Mouse (Mus musculus) MEL (cell line): Measurements from ENCODE around the gene Copg2.

Experiments
- BHLHE40 ChIP-seq: IDR thresholded peaks from 2 replicates; pipeline ENCODE4 v1.6.1; 2012; ENCODE audit warnings: low read depth, mild to moderate bottlenecking, inconsistent platforms, low read length, improper control_type of control experiment, borderline replicate concordance
- CHD2 ChIP-seq: IDR thresholded peaks from 2 replicates; pipeline ENCODE4 v1.6.1; 2011; ENCODE audit warnings: low read length, improper control_type of control experiment
- CTCF ChIP-seq, 3 experiments: IDR thresholded peaks in 2 of 3; conservative IDR thresholded peaks in 1 of 3; 2 replicates each; pipeline ENCODE4 v1.5.1; 2011 to 2012; ENCODE audit warnings: low read length in 3 of 3, low read depth in 2 of 3, mild to moderate bottlenecking in 2 of 3, improper control_type of control experiment in 1 of 3, inconsistent platforms in 1 of 3, mixed read lengths in 1 of 3, moderate library complexity in 1 of 3; ENCODE audit not compliant: control insufficient read depth in 1 of 3, insufficient read depth in 1 of 3, poor library complexity in 1 of 3, severe bottlenecking in 1 of 3
- EP300 ChIP-seq, 2 experiments: IDR thresholded peaks; 2 replicates each; pipeline ENCODE4 v1.6.1; 2011; ENCODE audit warnings: improper control_type of control experiment in 2 of 2, low read length in 2 of 2, low read depth in 1 of 2, mild to moderate bottlenecking in 1 of 2
- MAFK ChIP-seq: IDR thresholded peaks from 2 replicates; pipeline ENCODE4 v1.6.1; 2011; ENCODE audit warnings: low read depth, mild to moderate bottlenecking, low read length, improper control_type of control experiment, borderline replicate concordance
- MYC ChIP-seq: IDR thresholded peaks from 2 replicates; pipeline ENCODE4 v1.6.1; 2011; ENCODE audit warnings: low read depth, mild to moderate bottlenecking, low read length, improper control_type of control experiment, moderate library complexity
- POLR2A ChIP-seq, 2 experiments: IDR thresholded peaks; 2 replicates each; pipeline ENCODE4 v1.6.1; 2011 to 2012; ENCODE audit warnings: low read length in 2 of 2, mild to moderate bottlenecking in 2 of 2, control low read depth in 1 of 2, improper control_type of control experiment in 1 of 2, low read depth in 1 of 2, moderate library complexity in 1 of 2; ENCODE audit not compliant: control insufficient read depth in 1 of 2, insufficient read depth in 1 of 2, poor library complexity in 1 of 2
- SIN3A ChIP-seq: IDR thresholded peaks from 2 replicates; pipeline ENCODE4 v1.6.1; 2012; ENCODE audit warnings: low read length, improper control_type of control experiment, inconsistent platforms
- ZC3H11A ChIP-seq: IDR thresholded peaks from 2 replicates; pipeline ENCODE4 v1.6.1; 2012; ENCODE audit warnings: low read depth, mild to moderate bottlenecking, inconsistent platforms, low read length, improper control_type of control experiment
- ZNF384 ChIP-seq: IDR thresholded peaks from 2 replicates; pipeline ENCODE4 v1.6.1; 2012; ENCODE audit warnings: low read depth, mild to moderate bottlenecking, inconsistent platforms, low read length, improper control_type of control experiment

DNA sequence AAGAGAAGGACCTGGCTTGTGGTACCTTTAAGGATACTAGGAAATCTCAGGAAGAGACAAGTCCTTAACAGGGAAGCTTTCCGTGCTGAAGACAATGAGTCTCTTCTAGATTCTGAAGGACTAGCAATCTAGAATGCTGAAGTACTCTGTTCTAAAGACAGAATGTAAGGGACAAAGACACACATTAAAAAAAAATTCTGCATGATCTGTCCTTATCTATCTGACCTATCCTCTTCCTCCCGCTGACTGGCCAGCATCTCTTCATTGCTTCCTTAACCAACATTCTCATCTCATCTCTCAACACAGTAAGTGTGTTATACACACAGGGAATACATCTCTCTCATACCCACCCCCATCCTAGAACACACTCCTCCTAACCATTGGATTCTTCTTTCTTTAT, 18.9 kb upstream of the Copg2 start, which contains the start of gene Tsga13:
- no peak for TF ChIP-seq ZNF384
- TF ChIP-seq POLR2A (IDR thresholded peaks at IDR 0.05; ENCODE audit: control insufficient read depth in 1 of 2, insufficient read depth in 1 of 2, low read depth in 1 of 2, low read length in 2 of 2, poor library complexity in 1 of 2) = no peak
- TF ChIP-seq CHD2 = no peak
- TF ChIP-seq CTCF (IDR thresholded peaks at IDR 0.05 in 2 of 3, conservative IDR thresholded peaks at IDR 0.05 in 1 of 3; ENCODE audit: control insufficient read depth in 1 of 3, insufficient read depth in 1 of 3, low read depth in 2 of 3, low read length in 3 of 3, poor library complexity in 1 of 3, severe bottlenecking in 1 of 3) = no peak
- no peak for TF ChIP-seq MAFK
- TF ChIP-seq EP300 (IDR thresholded peaks at IDR 0.05; ENCODE audit: low read depth in 1 of 2, low read length in 2 of 2) = no peak
- TF ChIP-seq BHLHE40 = no peak
- TF ChIP-seq ZC3H11A = no peak
- no peak for TF ChIP-seq MYC
- no peak for TF ChIP-seq SIN3A
